Mouse (Mus musculus) right cerebral cortex, postnatal 14 days (tissue): ENCODE data around the gene Sgsm3.
A peak's percentile ranks its signal among the peaks of the same experiment; 100 is the strongest.
"Not testable (repeated sequence)": the region's sequence is repeated elsewhere in the genome, so short reads cannot be mapped to it uniquely, and the experiment has no call there.

Experiments used
- DNase-seq: peaks from one replicate; pipeline ENCODE4 v3.0.0; 2022

The Sgsm3 gene

GRCm38 (mm10) chr15:80977620-80978334 is at the start of gene Sgsm3:
TSS of gene Sgsm3 (plus strand) at chr15:80977765.
- DNase-seq = peak; percentile 80

GRCm38 (mm10) chr15:80928811-80929355 is 48.7 kb upstream of the Sgsm3 start:
- DNase-seq = no peak

- DNase-seq = no peak
Observed at GRCm38 (mm10) chr15:80930048-80930571, 47.5 kb upstream of the Sgsm3 start.

GRCm38 (mm10) chr15:80930676-80931320 is 46.8 kb upstream of the Sgsm3 start:
- not testable (repeated sequence) for DNase-seq

GRCm38 (mm10) chr15:80931345-80931960 is 46.1 kb upstream of the Sgsm3 start:
- no peak for DNase-seq

GRCm38 (mm10) chr15:80934841-80935240 is 42.7 kb upstream of the Sgsm3 start:
- DNase-seq = no peak

- no peak for DNase-seq
Observed at GRCm38 (mm10) chr15:80936686-80937085, 40.9 kb upstream of the Sgsm3 start.

- DNase-seq = no peak
Observed at GRCm38 (mm10) chr15:80938615-80939014, 39.0 kb upstream of the Sgsm3 start.

GRCm38 (mm10) chr15:80939401-80939800 is 38.2 kb upstream of the Sgsm3 start:
- DNase-seq = no peak

- DNase-seq = no peak
Observed at GRCm38 (mm10) chr15:80941468-80942040, 36.0 kb upstream of the Sgsm3 start.

GRCm38 (mm10) chr15:80945851-80946250 is 31.7 kb upstream of the Sgsm3 start:
- DNase-seq = peak; percentile 44

- peak; percentile 88 for DNase-seq
Observed at GRCm38 (mm10) chr15:80948145-80949135, 29.1 kb upstream of the Sgsm3 start, which contains the start of gene Adsl. TSS of gene Adsl (plus strand) at chr15:80948490.

GRCm38 (mm10) chr15:80949431-80949830 is 28.1 kb upstream of the Sgsm3 start:
- no peak for DNase-seq

GRCm38 (mm10) chr15:80950055-80950454 is 27.5 kb upstream of the Sgsm3 start:
- no peak for DNase-seq

- no peak for DNase-seq
Observed at GRCm38 (mm10) chr15:80953971-80954370, 23.6 kb upstream of the Sgsm3 start.

GRCm38 (mm10) chr15:80954861-80955260 is 22.7 kb upstream of the Sgsm3 start:
- no peak for DNase-seq

GRCm38 (mm10) chr15:80955836-80956438 is 21.6 kb upstream of the Sgsm3 start:
- DNase-seq = no peak

- DNase-seq = no peak
Observed at GRCm38 (mm10) chr15:80969371-80969770, 8.2 kb upstream of the Sgsm3 start.

- DNase-seq = no peak
Observed at GRCm38 (mm10) chr15:80974311-80974710, 3.3 kb upstream of the Sgsm3 start.

GRCm38 (mm10) chr15:80975666-80976065 is 1.9 kb upstream of the Sgsm3 start:
- DNase-seq = no peak

- DNase-seq = no peak
Observed at GRCm38 (mm10) chr15:80979611-80980010, 2.0 kb downstream of the Sgsm3 start.
